Comparison of ENCODE assay signal across 11 mouse cellular contexts in genomic region chr14:76217178-76217500, GRCm38 (mm10).
A peak's percentile ranks its signal among the peaks of the same experiment; 100 is the strongest.
DNase-seq lines count a peak whose midpoint lies in the region; ATAC-seq lines count a peak whose summit lies in the region.
"Had no signal": no experiment of that assay in that cellular context is flagged by ENCODE, and none has a peak within 500 bp of the region (broad histone marks: within the 10 kb centered on the region; RNA-seq: fewer than 3 reads in every experiment).

No protein-coding gene starts in this region.

- 0 out of 2 replicates have a peak, but pooled peaks cover 4% of the 10 kb centered on the region for H3K4me1 ChIP-seq in kidney, embryonic 16.5 days (ENCODE audit: insufficient read depth, low read length)
- peaks cover 5% of the 10 kb centered on the region; the same call in 1 of the 2 replicates for H3K4me1 ChIP-seq in hindbrain, embryonic 16.5 days (ENCODE audit: control insufficient read depth, insufficient read depth, low read depth, low read length)

- peak; percentile 13 to 48 for DNase-seq in kidney, postnatal 25 days
- DNase-seq in lung, postnatal 36 days = peak; percentile 44
- peak; percentile 44 to 61 for DNase-seq in thymus, postnatal 10 days (ENCODE audit: low spot score in 2 of 2)
- DNase-seq in layer of hippocampus, adult 11-12 months (ENCODE audit: low spot score) = no peak
- DNase-seq in embryo, embryonic 10 days (ENCODE audit: low spot score) = no peak
- DNase-seq: cerebellum, postnatal 36 days; right cerebral cortex, postnatal 25 days had no signal

- H3K4me2 ChIP-seq in kidney, embryonic 16.5 days (replicated peaks; ENCODE audit: low read depth, low read length) = no peak overlapping the region
- H3K4me2 ChIP-seq in hindbrain, embryonic 16.5 days (ENCODE audit: low read length) = no peak overlapping the region
- H3K4me2 ChIP-seq: hindbrain, embryonic 15.5 days had no signal

- H3K4me3 ChIP-seq in kidney, embryonic 16.5 days (ENCODE audit: low read length) = no peak overlapping the region
- H3K4me3 ChIP-seq in hindbrain, embryonic 16.5 days (ENCODE audit: low read length) = no peak overlapping the region
- H3K4me3 ChIP-seq: hindbrain, embryonic 15.5 days had no signal

- ATAC-seq in kidney, embryonic 16.5 days (ENCODE audit: low FRiP score, low TSS enrichment) = no peak
- ATAC-seq in common myeloid progenitor, adult 5-6 weeks (replicated peaks; ENCODE audit: low read depth, poor library complexity, severe bottlenecking) = peak; percentile 87
- no peak for ATAC-seq in hindbrain, embryonic 16.5 days

- WGBS in kidney, embryonic 16.5 days = 70% methylated on average over 9 of the region's 9 CpGs
- 82% methylated on average over 9 of the region's 9 CpGs for WGBS in hindbrain, embryonic 16.5 days

- H3K9ac ChIP-seq in kidney, embryonic 16.5 days (replicated peaks; ENCODE audit: low read length) = no peak overlapping the region
- no peak overlapping the region for H3K9ac ChIP-seq in hindbrain, embryonic 16.5 days (ENCODE audit: low read depth, low read length)
- H3K9ac ChIP-seq: hindbrain, embryonic 15.5 days had no signal

- no peaks in the 10 kb centered on the region for H3K36me3 ChIP-seq in kidney, embryonic 16.5 days (ENCODE audit: insufficient read depth, low read length)
- H3K36me3 ChIP-seq in hindbrain, embryonic 16.5 days (ENCODE audit: control insufficient read depth, insufficient read depth, low read length) = no peaks in the 10 kb centered on the region
- H3K36me3 ChIP-seq: hindbrain, embryonic 15.5 days had no signal

- H3K27me3 ChIP-seq in kidney, embryonic 16.5 days (ENCODE audit: insufficient read depth, low read length) = no peaks in the 10 kb centered on the region
- H3K27me3 ChIP-seq in hindbrain, embryonic 16.5 days (replicated peaks; ENCODE audit: control insufficient read depth, insufficient read depth, low read length) = no peaks in the 10 kb centered on the region
- H3K27me3 ChIP-seq: hindbrain, embryonic 15.5 days had no signal

- H3K9me3 ChIP-seq in kidney, embryonic 16.5 days (ENCODE audit: low read length) = peaks cover 11% of the 10 kb centered on the region
- H3K9me3 ChIP-seq in hindbrain, embryonic 16.5 days (ENCODE audit: control insufficient read depth, low read length) = peaks cover 8% of the 10 kb centered on the region
- H3K9me3 ChIP-seq: hindbrain, embryonic 15.5 days had no signal

- no peak overlapping the region for H3K27ac ChIP-seq in kidney, embryonic 16.5 days (ENCODE audit: low read length)
- H3K27ac ChIP-seq in hindbrain, embryonic 16.5 days (ENCODE audit: low read depth, low read length) = no peak overlapping the region
- H3K27ac ChIP-seq: hindbrain, embryonic 15.5 days had no signal

Comparison
In these comparisons a context has a peak if more than half of its experiments do, and no peak if none do; other contexts are left out.
1. DNase-seq: peak in kidney, postnatal 25 days (2 of 2), lung, postnatal 36 days (single experiment) and thymus, postnatal 10 days (2 of 2); none in layer of hippocampus, adult 11-12 months (single experiment) and embryo, embryonic 10 days (single experiment).